Mouse (Mus musculus) CH12.LX (cell line): Measurements from ENCODE around the gene Pik3ca. TPM values are rescaled to one million over a fixed set of nuclear protein-coding genes. Genes with fewer than 3 reads are reported as not detected.

Source experiments
- DNase-seq: peaks from one replicate; pipeline ENCODE4 v3.0.0-alpha.2; 2013; ENCODE audit errors: extremely low read depth
- H3K27ac ChIP-seq: 2 replicates; pipeline ENCODE4 v1.5.1; 2012; ENCODE audit warnings: low read depth, mild to moderate bottlenecking, control low read depth, moderate library complexity; ENCODE audit not compliant: insufficient read depth
- H3K27me3 ChIP-seq: replicated peaks from 2 replicates; pipeline ENCODE3; 2012; ENCODE audit warnings: inconsistent platforms
- H3K36me3 ChIP-seq, 2 experiments: replicated peaks in 1 of 2; 2 replicates each; pipeline versions ENCODE3 to v1.6.1; 2012; ENCODE audit warnings: inconsistent platforms in 1 of 2, low read length in 1 of 2, mild to moderate bottlenecking in 1 of 2, mixed read lengths in 1 of 2, moderate library complexity in 1 of 2; ENCODE audit not compliant: control insufficient read depth in 1 of 2, insufficient read depth in 1 of 2
- H3K4me1 ChIP-seq, 2 experiments: 2 replicates each; pipeline ENCODE4 v1.6.1; 2012; ENCODE audit warnings: inconsistent platforms in 1 of 2, moderate library complexity in 1 of 2; ENCODE audit not compliant: insufficient read depth in 2 of 2, control insufficient read depth in 1 of 2
- H3K4me2 ChIP-seq: 2 replicates; pipeline ENCODE4 v1.6.1; 2012; ENCODE audit warnings: low read depth, mild to moderate bottlenecking, control low read depth; ENCODE audit not compliant: poor library complexity, insufficient read depth, severe bottlenecking
- H3K4me3 ChIP-seq, 3 experiments: fragments of 150-350 bp in 1 of 3; sonication (generic) in 1 of 3; replicated peaks in 1 of 3; 2 replicates each; pipeline versions ENCODE3 to v1.5.1; 2011 to 2012; ENCODE audit warnings: low read depth in 2 of 3, low read length in 2 of 3, mild to moderate bottlenecking in 2 of 3, moderate library complexity in 2 of 3, control low read depth in 1 of 3, improper control_type of control experiment in 1 of 3, inconsistent platforms in 1 of 3, mixed read lengths in 1 of 3; ENCODE audit not compliant: poor library complexity in 1 of 3
- H3K79me2 ChIP-seq: replicated peaks from 2 replicates; pipeline ENCODE4 v1.6.1; 2012; ENCODE audit warnings: mild to moderate bottlenecking, moderate library complexity; ENCODE audit not compliant: control insufficient read depth, poor library complexity, insufficient read depth, severe bottlenecking; ENCODE audit errors: extremely low read depth
- H3K9ac ChIP-seq: 2 replicates; pipeline ENCODE4 v1.6.1; 2012; ENCODE audit warnings: low read depth, mild to moderate bottlenecking, control low read depth, moderate library complexity; ENCODE audit not compliant: insufficient read depth
- H3K9me3 ChIP-seq: replicated peaks from 2 replicates; pipeline ENCODE3; 2012; ENCODE audit warnings: low read length, inconsistent platforms, mixed read lengths
- BHLHE40 ChIP-seq: IDR thresholded peaks from 2 replicates; pipeline ENCODE4 v1.6.1; 2011; ENCODE audit warnings: mild to moderate bottlenecking, low read depth, low read length, improper control_type of control experiment
- CTCF ChIP-seq, 2 experiments: IDR thresholded peaks in 1 of 2; conservative IDR thresholded peaks in 1 of 2; 2 replicates each; pipeline ENCODE4 v1.5.1; 2011 to 2012; ENCODE audit warnings: low read depth in 2 of 2, low read length in 2 of 2, improper control_type of control experiment in 1 of 2, inconsistent platforms in 1 of 2, mild to moderate bottlenecking in 1 of 2, moderate library complexity in 1 of 2
- HCFC1 ChIP-seq: IDR thresholded peaks from 2 replicates; pipeline ENCODE4 v1.6.1; 2012; ENCODE audit warnings: low read depth, mild to moderate bottlenecking, inconsistent platforms, low read length, improper control_type of control experiment
- MAFK ChIP-seq: IDR thresholded peaks from 2 replicates; pipeline ENCODE4 v1.6.1; 2011; ENCODE audit warnings: low read length, improper control_type of control experiment; ENCODE audit not compliant: insufficient replicate concordance
- MEF2A ChIP-seq: IDR thresholded peaks from 2 replicates; pipeline ENCODE4 v1.6.1; 2014; ENCODE audit warnings: low read depth, mild to moderate bottlenecking, inconsistent platforms, low read length, improper control_type of control experiment, borderline replicate concordance
- NELFE ChIP-seq: IDR thresholded peaks from 2 replicates; pipeline ENCODE4 v1.6.1; 2011; ENCODE audit warnings: low read depth, low read length, improper control_type of control experiment
- PAX5 ChIP-seq: IDR thresholded peaks from 2 replicates; pipeline ENCODE4 v1.6.1; 2012; ENCODE audit warnings: low read length, inconsistent platforms, mixed read lengths
- RCOR1 ChIP-seq: conservative IDR thresholded peaks from 2 replicates; pipeline ENCODE4 v1.6.1; 2012; ENCODE audit warnings: low read depth, mild to moderate bottlenecking, inconsistent platforms, low read length, improper control_type of control experiment
- TBP ChIP-seq: conservative IDR thresholded peaks from 2 replicates; pipeline ENCODE4 v1.6.1; 2011; ENCODE audit warnings: low read depth, low read length, improper control_type of control experiment
- UBTF ChIP-seq: IDR thresholded peaks from 2 replicates; pipeline ENCODE4 v1.6.1; 2012; ENCODE audit warnings: low read depth, mild to moderate bottlenecking, inconsistent platforms, low read length, improper control_type of control experiment, moderate library complexity
- ZKSCAN1 ChIP-seq: IDR thresholded peaks from 2 replicates; pipeline ENCODE4 v1.6.1; 2012; ENCODE audit warnings: low read depth, inconsistent platforms, low read length, improper control_type of control experiment, borderline replicate concordance
- ZMIZ1 ChIP-seq: IDR thresholded peaks from 2 replicates; pipeline ENCODE4 v1.6.1; 2012; ENCODE audit warnings: low read depth, mild to moderate bottlenecking, inconsistent platforms, low read length, improper control_type of control experiment
- ZNF384 ChIP-seq: IDR thresholded peaks from 2 replicates; pipeline ENCODE4 v1.6.1; 2012; ENCODE audit warnings: low read depth, low read length, improper control_type of control experiment, inconsistent platforms
- dilution Hi-C: fragments of 300-500 bp; cut with MboI; formaldehyde crosslinking; loops from 2 replicates; pipeline ENCODE4 v1.14.3; 2020; ENCODE audit warnings: low sequenced_read_pairs; ENCODE audit not compliant: extremely low pct_unique_long_range_greater_than_20kb, extremely low pct_ligation_motif_present
- in situ Hi-C: fragments of 300-500 bp; cut with MboI; formaldehyde crosslinking; loops from 3 replicates; pipeline ENCODE4 v1.14.3; 2019; ENCODE audit warnings: low sequenced_read_pairs, low pct_ligation_motif_present, low pct_unique_long_range_greater_than_20kb, mixed read lengths
- polyA plus RNA-seq: library from polyadenylated mRNA; unstranded; fragments of >175 nt; gene quantifications from 2 replicates; pipeline ENCODE4 v1.2.1, GENCODE M21; 2012; ENCODE audit warnings: low read depth; ENCODE audit not compliant: insufficient read length
- total RNA-seq, 2 experiments: library from RNA; depleted of rRNA; stranded (reverse); fragments of 300-350 nt in 1 of 2; fragments of >200 nt in 1 of 2; gene quantifications; 2 replicates each; pipeline ENCODE4 v1.2.3; 2012 to 2014

Gene Pik3ca
- total and polyA plus RNA-seq, 3 experiments: 19.1 to 26.5 (median 19.6) TPM

GRCm38 (mm10) chr3:32505841-32506240, 108.4 kb downstream of the Pik3ca start:
- no peak overlapping the region for H3K27ac ChIP-seq
- H3K9ac ChIP-seq: no peak overlapping the region
- H3K4me1 ChIP-seq: peaks cover 0 to 4% of the 10 kb centered on the region in 2 experiments; a peak in 1 of 4 replicates
- no peaks in the 10 kb centered on the region for H3K27me3 ChIP-seq
- TF ChIP-seq MEF2A: no peak
- TF ChIP-seq ZKSCAN1: no peak
- no peak for TF ChIP-seq ZMIZ1
- no peak for TF ChIP-seq BHLHE40
- TF ChIP-seq NELFE: no peak
- TF ChIP-seq UBTF: no peak
- TF ChIP-seq ZNF384: no peak
- TF ChIP-seq CTCF (conservative IDR thresholded peaks at IDR 0.05 in 1 of 2, IDR thresholded peaks at IDR 0.05 in 1 of 2; ENCODE audit: low read depth in 2 of 2, low read length in 2 of 2): no peak
- TF ChIP-seq PAX5: no peak
- no peak for TF ChIP-seq HCFC1
- H3K4me3 ChIP-seq: no peak overlapping the region
- in situ Hi-C loops (loop anchor here (10.0 to 25.0 kb wide), 2 partner anchors 171 to 719 kb away; no protein-coding TSS in a partner anchor), dilution Hi-C loops (no loop called here)
- no peak for DNase-seq
- no peaks in the 10 kb centered on the region for H3K9me3 ChIP-seq
- H3K4me2 ChIP-seq: no peak overlapping the region
- H3K79me2 ChIP-seq: no peaks in the 10 kb centered on the region
- no peaks in the 10 kb centered on the region for H3K36me3 ChIP-seq

- no peak for TF ChIP-seq MAFK
- TF ChIP-seq RCOR1: no peak
- no peak for TF ChIP-seq TBP
- H3K4me3 ChIP-seq: no peak overlapping the region
- H3K27me3 ChIP-seq: no peaks in the 10 kb centered on the region
- no peaks in the 10 kb centered on the region for H3K9me3 ChIP-seq
- H3K79me2 ChIP-seq: peaks cover 5% of the 10 kb centered on the region
- no peak overlapping the region for H3K27ac ChIP-seq
- peaks cover 0 to 5% of the 10 kb centered on the region in 2 experiments; a peak in 2 of 4 replicates for H3K4me1 ChIP-seq
- no peak overlapping the region for H3K4me2 ChIP-seq
- no peak for DNase-seq
- H3K9ac ChIP-seq: no peak overlapping the region
- H3K36me3 ChIP-seq: no peaks in the 10 kb centered on the region
- dilution Hi-C loops (no loop called here), in situ Hi-C loops (loop anchor here (10.0 to 25.0 kb wide), 2 partner anchors 172 to 719 kb away; no protein-coding TSS in a partner anchor)
Observed at GRCm38 (mm10) chr3:32506366-32507225, 109.1 kb downstream of the Pik3ca start.
